Mouse (Mus musculus) lung, adult 2 months (tissue): ENCODE measurements around the gene Car11.
A peak's percentile ranks its signal among the peaks of the same experiment; 100 is the strongest.

Experiments
- CTCF ChIP-seq: fragments of 200-500 bp; IDR thresholded peaks from 2 replicates; pipeline ENCODE4 v1.5.1; 2011; ENCODE audit warnings: mild to moderate bottlenecking, low read length, control low read depth; ENCODE audit not compliant: insufficient read depth
- POLR2A ChIP-seq: fragments of 200-500 bp; IDR thresholded peaks from 2 replicates; pipeline ENCODE4 v1.6.1; 2011; ENCODE audit warnings: low read depth, mild to moderate bottlenecking, control low read depth, low read length, borderline replicate concordance; ENCODE audit errors: extremely low read depth

- TF ChIP-seq POLR2A (no peak), CTCF (peak; percentile 77)
Measured at GRCm38 (mm10) chr7:45739162-45739763, 39.6 kb downstream of the Car11 start.
